ENCODE assay signal across 15 mouse cellular contexts in genomic region chr15:6723338-6723737, GRCm38 (mm10). TPM values are rescaled to one million over a fixed set of nuclear protein-coding genes. Genes with fewer than 3 reads are reported as not detected.
DNase-seq lines count a peak whose midpoint lies in the region; ATAC-seq and TF ChIP-seq lines count a peak whose summit lies in the region.
"Had no signal": no experiment of that assay in that cellular context is flagged by ENCODE, and none has a peak within 500 bp of the region (broad histone marks: within the 10 kb centered on the region; RNA-seq: fewer than 3 reads in every experiment).

No protein-coding gene starts in this region.

- no peaks in the 10 kb centered on the region for H3K27me3 ChIP-seq in intestine, postnatal 0 days (replicated peaks; ENCODE audit: control insufficient read depth, insufficient read depth, low read length)
- H3K27me3 ChIP-seq in intestine, embryonic 15.5 days (replicated peaks): no peaks in the 10 kb centered on the region
- no peaks in the 10 kb centered on the region for H3K27me3 ChIP-seq in E14TG2a.4 (ENCODE audit: insufficient read depth, low read length)
- H3K27me3 ChIP-seq in liver, embryonic 16.5 days (ENCODE audit: control insufficient read depth, insufficient read depth, low read depth, low read length): no peaks in the 10 kb centered on the region
- H3K27me3 ChIP-seq: heart, embryonic 15.5 days; midbrain, embryonic 12.5 days had no signal

- H3K9me3 ChIP-seq in intestine, postnatal 0 days (ENCODE audit: control insufficient read depth): peaks cover 3% of the 10 kb centered on the region; the same call in 1 of the 2 replicates
- no peaks in the 10 kb centered on the region for H3K9me3 ChIP-seq in intestine, embryonic 15.5 days
- peaks cover 9% of the 10 kb centered on the region; the same call in 1 of the 2 replicates for H3K9me3 ChIP-seq in E14TG2a.4 (ENCODE audit: low read length)
- no peaks in the 10 kb centered on the region; the same call in 1 of the 2 replicates for H3K9me3 ChIP-seq in liver, embryonic 16.5 days (replicated peaks; ENCODE audit: control insufficient read depth, low read length)
- H3K9me3 ChIP-seq: heart, embryonic 15.5 days had no signal

- H3K27ac ChIP-seq in intestine, postnatal 0 days (ENCODE audit: low read depth, low read length): no peak overlapping the region
- no peak overlapping the region for H3K27ac ChIP-seq in intestine, embryonic 15.5 days
- H3K27ac ChIP-seq in liver, embryonic 16.5 days (ENCODE audit: low read length): no peak overlapping the region
- H3K27ac ChIP-seq: heart, embryonic 15.5 days; macrophage; midbrain, embryonic 12.5 days had no signal

- no peak overlapping the region for H3K9ac ChIP-seq in intestine, postnatal 0 days (ENCODE audit: low read depth, low read length)
- H3K9ac ChIP-seq in intestine, embryonic 15.5 days: no peak overlapping the region
- H3K9ac ChIP-seq in liver, embryonic 16.5 days (ENCODE audit: low read depth, low read length): no peak overlapping the region
- H3K9ac ChIP-seq: heart, embryonic 15.5 days; midbrain, embryonic 12.5 days had no signal

- no peaks in the 10 kb centered on the region for H3K4me1 ChIP-seq in intestine, postnatal 0 days (replicated peaks; ENCODE audit: control insufficient read depth, insufficient read depth, low read length)
- 0 out of 2 replicates have a peak, but pooled peaks cover 3% of the 10 kb centered on the region for H3K4me1 ChIP-seq in intestine, embryonic 15.5 days (replicated peaks)
- H3K4me1 ChIP-seq in E14TG2a.4 (replicated peaks; ENCODE audit: low read depth, low read length): peaks cover 47% of the 10 kb centered on the region
- peaks cover 9% of the 10 kb centered on the region for H3K4me1 ChIP-seq in liver, embryonic 16.5 days (ENCODE audit: control insufficient read depth, low read depth, low read length)

- peak; percentile 23 for DNase-seq in 416B (ENCODE audit: low read depth)
- DNase-seq in neural tube, embryonic 10.5 days (ENCODE audit: extremely low spot score, low spot score): no peak
- DNase-seq in right cerebral cortex, adult 18-20 months: no peak
- DNase-seq: cerebellum, postnatal 25 days; lung, adult 2 months; retina, postnatal 1 day had no signal

- no peaks in the 10 kb centered on the region for H3K36me3 ChIP-seq in intestine, postnatal 0 days (ENCODE audit: control insufficient read depth, insufficient read depth)
- H3K36me3 ChIP-seq in intestine, embryonic 15.5 days: no peaks in the 10 kb centered on the region
- peaks cover 8% of the 10 kb centered on the region for H3K36me3 ChIP-seq in E14TG2a.4 (ENCODE audit: insufficient read depth, low read length)
- H3K36me3 ChIP-seq in liver, embryonic 16.5 days (ENCODE audit: control insufficient read depth, insufficient read depth): peaks cover 3% of the 10 kb centered on the region; the same call in 1 of the 2 replicates
- H3K36me3 ChIP-seq: heart, embryonic 15.5 days had no signal

- TF ChIP-seq CTCF in intestine, postnatal 0 days (IDR thresholded peaks at IDR 0.05; ENCODE audit: low read depth): peak; percentile 37; the same call in 1 of the 2 replicates
- peak; percentile 17; the same call in 1 of the 2 replicates for TF ChIP-seq CTCF in E14TG2a.4 (conservative IDR thresholded peaks at IDR 0.05; ENCODE audit: low read length)

- no peak overlapping the region for H3K4me2 ChIP-seq in intestine, postnatal 0 days (replicated peaks; ENCODE audit: low read depth)
- H3K4me2 ChIP-seq in intestine, embryonic 15.5 days (replicated peaks): no peak overlapping the region
- H3K4me2 ChIP-seq in liver, embryonic 16.5 days (ENCODE audit: low read depth, low read length): no peak overlapping the region
- H3K4me2 ChIP-seq: heart, embryonic 15.5 days; midbrain, embryonic 12.5 days had no signal

- no peak for ATAC-seq in intestine, postnatal 0 days
- ATAC-seq in intestine, embryonic 15.5 days: no peak
- ATAC-seq in liver, embryonic 16.5 days (ENCODE audit: low read depth): peak; percentile 50; the same call in 1 of the 2 replicates
- ATAC-seq: inflammation-experienced regulatory T-cells, adult 6 months had no signal

- no peak overlapping the region for H3K4me3 ChIP-seq in intestine, postnatal 0 days (ENCODE audit: low read depth, low read length)
- no peak overlapping the region for H3K4me3 ChIP-seq in intestine, embryonic 15.5 days (replicated peaks)
- no peak overlapping the region for H3K4me3 ChIP-seq in E14TG2a.4 (replicated peaks; ENCODE audit: low read length)
- no peak overlapping the region for H3K4me3 ChIP-seq in liver, embryonic 16.5 days (ENCODE audit: low read depth, low read length)
- H3K4me3 ChIP-seq: heart, embryonic 15.5 days; midbrain, embryonic 12.5 days; myocyte had no signal

RNA-seq across cellular contexts. Expression of gene Rictor, which starts 15.2 kb away (rescaled TPM):
- 13.5 and 15.7 TPM in 2 replicates for polyA plus RNA-seq in intestine, postnatal 0 days (2015; fragmentation: Nextera tagmentation; extraction: Ambion mirVana)
- polyA plus RNA-seq in intestine, embryonic 15.5 days (2015; fragmentation: Nextera tagmentation; extraction: Ambion mirVana): 32.6 and 36.9 TPM in 2 replicates
- 21.2 and 21.5 TPM in 2 replicates for polyA plus RNA-seq in liver, embryonic 16.5 days (2015; fragmentation: Nextera tagmentation; extraction: Ambion mirVana)
